Mouse (Mus musculus) CH12.LX (cell line): ENCODE measurements at regions not wholly inside any gene's neighbourhood (a gene's known extent, or its start where the extent isn't known, plus 50 kb on each side); places are given as distances from the start of the nearest gene placed in this dataset.

Source experiments
- DNase-seq: peaks from one replicate; pipeline ENCODE4 v3.0.0-alpha.2; 2013; ENCODE audit errors: extremely low read depth
- H3K27ac ChIP-seq: 2 replicates; pipeline ENCODE4 v1.5.1; 2012; ENCODE audit warnings: low read depth, mild to moderate bottlenecking, control low read depth, moderate library complexity; ENCODE audit not compliant: insufficient read depth
- H3K27me3 ChIP-seq: replicated peaks from 2 replicates; pipeline ENCODE3; 2012; ENCODE audit warnings: inconsistent platforms
- H3K36me3 ChIP-seq, 2 experiments: replicated peaks in 1 of 2; 2 replicates each; pipeline versions ENCODE3 to v1.6.1; 2012; ENCODE audit warnings: inconsistent platforms in 1 of 2, low read length in 1 of 2, mild to moderate bottlenecking in 1 of 2, mixed read lengths in 1 of 2, moderate library complexity in 1 of 2; ENCODE audit not compliant: control insufficient read depth in 1 of 2, insufficient read depth in 1 of 2
- H3K4me1 ChIP-seq, 2 experiments: 2 replicates each; pipeline ENCODE4 v1.6.1; 2012; ENCODE audit warnings: inconsistent platforms in 1 of 2, moderate library complexity in 1 of 2; ENCODE audit not compliant: insufficient read depth in 2 of 2, control insufficient read depth in 1 of 2
- H3K4me2 ChIP-seq: 2 replicates; pipeline ENCODE4 v1.6.1; 2012; ENCODE audit warnings: low read depth, mild to moderate bottlenecking, control low read depth; ENCODE audit not compliant: poor library complexity, insufficient read depth, severe bottlenecking
- H3K4me3 ChIP-seq, 3 experiments: fragments of 150-350 bp in 1 of 3; sonication (generic) in 1 of 3; replicated peaks in 1 of 3; 2 replicates each; pipeline versions ENCODE3 to v1.5.1; 2011 to 2012; ENCODE audit warnings: low read depth in 2 of 3, low read length in 2 of 3, mild to moderate bottlenecking in 2 of 3, moderate library complexity in 2 of 3, control low read depth in 1 of 3, improper control_type of control experiment in 1 of 3, inconsistent platforms in 1 of 3, mixed read lengths in 1 of 3; ENCODE audit not compliant: poor library complexity in 1 of 3
- H3K79me2 ChIP-seq: replicated peaks from 2 replicates; pipeline ENCODE4 v1.6.1; 2012; ENCODE audit warnings: mild to moderate bottlenecking, moderate library complexity; ENCODE audit not compliant: control insufficient read depth, poor library complexity, insufficient read depth, severe bottlenecking; ENCODE audit errors: extremely low read depth
- H3K9ac ChIP-seq: 2 replicates; pipeline ENCODE4 v1.6.1; 2012; ENCODE audit warnings: low read depth, mild to moderate bottlenecking, control low read depth, moderate library complexity; ENCODE audit not compliant: insufficient read depth
- H3K9me3 ChIP-seq: replicated peaks from 2 replicates; pipeline ENCODE3; 2012; ENCODE audit warnings: low read length, inconsistent platforms, mixed read lengths
- CHD1 ChIP-seq: IDR thresholded peaks from 2 replicates; pipeline ENCODE4 v1.6.1; 2012; ENCODE audit warnings: low read depth, low read length, improper control_type of control experiment, inconsistent platforms
- CTCF ChIP-seq, 2 experiments: IDR thresholded peaks in 1 of 2; conservative IDR thresholded peaks in 1 of 2; 2 replicates each; pipeline ENCODE4 v1.5.1; 2011 to 2012; ENCODE audit warnings: low read depth in 2 of 2, low read length in 2 of 2, improper control_type of control experiment in 1 of 2, inconsistent platforms in 1 of 2, mild to moderate bottlenecking in 1 of 2, moderate library complexity in 1 of 2
- EP300 ChIP-seq: IDR thresholded peaks from 2 replicates; pipeline ENCODE4 v1.6.1; 2011; ENCODE audit warnings: low read length, improper control_type of control experiment
- GABPA ChIP-seq: IDR thresholded peaks from 2 replicates; pipeline ENCODE4 v1.6.1; 2012; ENCODE audit warnings: low read depth, low read length, improper control_type of control experiment, inconsistent platforms; ENCODE audit not compliant: insufficient replicate concordance
- IRF4 ChIP-seq: IDR thresholded peaks from 2 replicates; pipeline ENCODE4 v1.6.1; 2014; ENCODE audit warnings: low read depth, mild to moderate bottlenecking, inconsistent platforms, low read length, improper control_type of control experiment
- JUN ChIP-seq: IDR thresholded peaks from 2 replicates; pipeline ENCODE4 v1.6.1; 2011; ENCODE audit warnings: low read depth, mild to moderate bottlenecking, low read length, improper control_type of control experiment, moderate library complexity; ENCODE audit not compliant: insufficient read depth
- JUND ChIP-seq: conservative IDR thresholded peaks from 2 replicates; pipeline ENCODE4 v1.6.1; 2011; ENCODE audit warnings: low read depth, low read length, improper control_type of control experiment
- KAT2A ChIP-seq: IDR thresholded peaks from 2 replicates; pipeline ENCODE4 v1.6.1; 2012; ENCODE audit warnings: low read length, improper control_type of control experiment, inconsistent platforms; ENCODE audit not compliant: insufficient replicate concordance
- MAZ ChIP-seq: IDR thresholded peaks from 2 replicates; pipeline ENCODE4 v1.6.1; 2012; ENCODE audit warnings: low read depth, mild to moderate bottlenecking, inconsistent platforms, low read length, improper control_type of control experiment, moderate library complexity
- MEF2A ChIP-seq: IDR thresholded peaks from 2 replicates; pipeline ENCODE4 v1.6.1; 2014; ENCODE audit warnings: low read depth, mild to moderate bottlenecking, inconsistent platforms, low read length, improper control_type of control experiment, borderline replicate concordance
- MXI1 ChIP-seq: IDR thresholded peaks from 2 replicates; pipeline ENCODE4 v1.6.1; 2011; ENCODE audit warnings: mild to moderate bottlenecking, low read depth, low read length, improper control_type of control experiment
- MYC ChIP-seq: IDR thresholded peaks from 2 replicates; pipeline ENCODE4 v1.6.1; 2011; ENCODE audit warnings: low read depth, mild to moderate bottlenecking, improper control_type of control experiment, low read length
- NELFE ChIP-seq: IDR thresholded peaks from 2 replicates; pipeline ENCODE4 v1.6.1; 2011; ENCODE audit warnings: low read depth, low read length, improper control_type of control experiment
- PAX5 ChIP-seq: IDR thresholded peaks from 2 replicates; pipeline ENCODE4 v1.6.1; 2012; ENCODE audit warnings: low read length, inconsistent platforms, mixed read lengths
- RAD21 ChIP-seq: IDR thresholded peaks from 2 replicates; pipeline ENCODE4 v1.6.1; 2011; ENCODE audit warnings: low read depth, mild to moderate bottlenecking, low read length, improper control_type of control experiment, moderate library complexity
- SMC3 ChIP-seq: IDR thresholded peaks from 2 replicates; pipeline ENCODE4 v1.6.1; 2011; ENCODE audit warnings: low read depth, low read length, improper control_type of control experiment
- TBP ChIP-seq: conservative IDR thresholded peaks from 2 replicates; pipeline ENCODE4 v1.6.1; 2011; ENCODE audit warnings: low read depth, low read length, improper control_type of control experiment
- TCF12 ChIP-seq: IDR thresholded peaks from 2 replicates; pipeline ENCODE4 v1.6.1; 2014; ENCODE audit warnings: low read depth, mild to moderate bottlenecking, inconsistent platforms, low read length, improper control_type of control experiment
- USF1 ChIP-seq: IDR thresholded peaks from 2 replicates; pipeline ENCODE4 v1.6.1; 2014; ENCODE audit warnings: low read depth, mild to moderate bottlenecking, inconsistent platforms, low read length, improper control_type of control experiment
- USF2 ChIP-seq: conservative IDR thresholded peaks from 2 replicates; pipeline ENCODE4 v1.6.1; 2011; ENCODE audit warnings: low read depth, low read length, improper control_type of control experiment
- ZC3H11A ChIP-seq: IDR thresholded peaks from 2 replicates; pipeline ENCODE4 v1.6.1; 2012; ENCODE audit warnings: low read depth, mild to moderate bottlenecking, inconsistent platforms, low read length, improper control_type of control experiment
- ZKSCAN1 ChIP-seq: IDR thresholded peaks from 2 replicates; pipeline ENCODE4 v1.6.1; 2012; ENCODE audit warnings: low read depth, inconsistent platforms, low read length, improper control_type of control experiment, borderline replicate concordance
- ZMIZ1 ChIP-seq: IDR thresholded peaks from 2 replicates; pipeline ENCODE4 v1.6.1; 2012; ENCODE audit warnings: low read depth, mild to moderate bottlenecking, inconsistent platforms, low read length, improper control_type of control experiment
- ZNF384 ChIP-seq: IDR thresholded peaks from 2 replicates; pipeline ENCODE4 v1.6.1; 2012; ENCODE audit warnings: low read depth, low read length, improper control_type of control experiment, inconsistent platforms
- dilution Hi-C: fragments of 300-500 bp; cut with MboI; formaldehyde crosslinking; loops from 2 replicates; pipeline ENCODE4 v1.14.3; 2020; ENCODE audit warnings: low sequenced_read_pairs; ENCODE audit not compliant: extremely low pct_unique_long_range_greater_than_20kb, extremely low pct_ligation_motif_present
- in situ Hi-C: fragments of 300-500 bp; cut with MboI; formaldehyde crosslinking; loops from 3 replicates; pipeline ENCODE4 v1.14.3; 2019; ENCODE audit warnings: low sequenced_read_pairs, low pct_ligation_motif_present, low pct_unique_long_range_greater_than_20kb, mixed read lengths

DNA sequence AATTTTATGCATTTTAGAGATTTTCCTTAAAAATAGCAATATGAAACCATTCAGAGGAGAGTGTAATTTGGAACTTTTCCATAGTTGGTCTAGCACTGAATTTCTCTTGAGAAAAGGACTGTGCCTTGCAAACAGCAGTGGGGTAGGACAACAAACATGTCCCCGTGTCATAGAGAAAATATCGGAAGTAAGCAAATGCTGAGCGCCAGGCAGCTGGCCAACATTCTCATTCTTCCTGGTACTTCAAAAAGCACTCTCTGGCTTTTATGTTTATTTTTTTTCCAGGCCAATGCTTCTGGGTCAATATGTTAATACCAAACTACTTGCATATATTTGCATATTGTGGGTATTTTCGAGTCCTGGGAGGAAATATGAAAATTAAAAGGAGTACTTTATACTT lies 568.5 kb downstream of the Btbd3 start:
- Histone ChIP-seq H3K9me3 (peaks cover 42% of the 10 kb centered on the region), H3K4me1 (no peaks in the 10 kb centered on the region), H3K79me2 (no peaks in the 10 kb centered on the region), H3K27ac (no peak overlapping the region), H3K27me3 (no peaks in the 10 kb centered on the region), H3K4me3 (no peak overlapping the region), H3K36me3 (no peaks in the 10 kb centered on the region), H3K9ac (no peak overlapping the region), H3K4me2 (no peak overlapping the region)
- in situ Hi-C loops (no loop called here), dilution Hi-C loops (no loop called here)
- TF ChIP-seq EP300 = no peak
- TF ChIP-seq MXI1 = no peak
- TF ChIP-seq CTCF (conservative IDR thresholded peaks at IDR 0.05 in 1 of 2, IDR thresholded peaks at IDR 0.05 in 1 of 2; ENCODE audit: low read depth in 2 of 2, low read length in 2 of 2) = no peak
- TF ChIP-seq KAT2A = no peak
- TF ChIP-seq JUN = no peak
- no peak for TF ChIP-seq PAX5
- TF ChIP-seq IRF4 = no peak
- TF ChIP-seq TBP = no peak
- no peak for TF ChIP-seq TCF12
- DNase-seq = no peak

DNA sequence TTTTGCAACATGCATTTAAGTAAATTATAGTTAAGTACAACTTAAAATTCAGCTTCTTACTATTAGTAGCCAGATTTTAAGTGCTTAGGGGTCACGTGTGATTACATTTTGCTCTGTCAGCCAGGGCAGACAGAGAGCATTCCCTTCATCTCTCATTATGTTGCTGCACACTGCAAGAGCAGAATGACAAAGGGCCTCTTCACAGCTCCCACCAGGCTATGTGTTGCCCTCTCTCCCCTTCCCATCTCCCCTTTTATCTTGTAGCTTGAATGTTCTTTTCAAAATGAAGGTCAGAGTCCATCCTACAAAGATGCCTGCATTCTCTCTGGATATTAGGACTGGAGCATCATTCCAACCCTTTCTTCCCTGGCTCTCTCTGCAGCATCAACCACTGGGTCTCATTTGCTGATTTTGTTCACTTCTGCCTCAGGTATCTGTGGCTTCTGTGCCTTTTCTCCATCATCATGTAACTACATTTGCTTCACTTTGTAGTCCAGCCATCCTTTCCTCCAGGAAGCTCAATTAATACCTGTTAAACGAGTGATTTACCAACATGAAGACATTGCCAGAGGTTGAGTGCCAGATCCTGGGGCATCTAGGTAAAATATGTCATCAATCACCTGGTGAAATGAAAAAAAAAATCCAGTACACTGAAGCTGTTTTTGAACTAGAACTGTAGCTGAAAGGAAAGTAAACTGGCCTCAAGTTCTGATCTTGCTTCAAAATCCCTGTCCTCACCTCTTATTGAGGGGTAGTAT lies 571.6 kb downstream of the Btbd3 start:
- no peak overlapping the region for H3K4me3 ChIP-seq
- TF ChIP-seq NELFE (no peak), USF1 (no peak), MEF2A (no peak), PAX5 (no peak), SMC3 (no peak), JUN (no peak), EP300 (no peak), MAZ (no peak), ZMIZ1 (no peak), RAD21 (no peak), USF2 (no peak), ZC3H11A (no peak), JUND (no peak), IRF4 (no peak), ZNF384 (no peak), GABPA (no peak), CHD1 (no peak), MYC (no peak), ZKSCAN1 (no peak)
- H3K9ac ChIP-seq = no peak overlapping the region
- H3K9me3 ChIP-seq = peaks cover 36% of the 10 kb centered on the region
- no peak overlapping the region for H3K27ac ChIP-seq
- H3K79me2 ChIP-seq = no peaks in the 10 kb centered on the region
- no peaks in the 10 kb centered on the region for H3K4me1 ChIP-seq
- dilution Hi-C loops (no loop called here), in situ Hi-C loops (no loop called here)
- H3K4me2 ChIP-seq = no peak overlapping the region
- H3K36me3 ChIP-seq = no peaks in the 10 kb centered on the region
- no peak for DNase-seq
- no peaks in the 10 kb centered on the region for H3K27me3 ChIP-seq
